Mouse (Mus musculus): ENCODE results near the gene Vps39. TPM values are rescaled to one million over a fixed set of nuclear protein-coding genes. Genes with fewer than 3 reads are reported as not detected.

Gene Vps39
- 62.5 TPM for total RNA-seq (2023)

GRCm38 (mm10) chr2:120352682-120353646 lies at the start of gene Vps39:
Vps39 (minus strand) TSS chr2:120353137.

GRCm38 (mm10) chr2:120313976-120314375 lies 39.0 kb downstream of the Vps39 start, which contains the start of gene Pla2g4f:
Pla2g4f (minus strand) TSS chr2:120314165.

GRCm38 (mm10) chr2:120288995-120289394 lies 63.9 kb downstream of the Vps39 start, which contains the start of gene Pla2g4d:
Pla2g4d (minus strand) TSS chr2:120289197.

Other genes with a start within 250 kb of the Vps39 start
- gene Ehd4, start 198.5 kb downstream of the Vps39 start, total RNA-seq (2023), result 18.3 TPM
- not detected for gene Pla2g4e, start 107.8 kb downstream of the Vps39 start, total RNA-seq (2023)
- not detected for gene Pla2g4d, start 63.9 kb downstream of the Vps39 start, total RNA-seq (2023)
- 0.50 TPM for gene Pla2g4f, start 39.0 kb downstream of the Vps39 start, total RNA-seq (2023)
- 25.3 TPM for gene Ganc, start 50.8 kb upstream of the Vps39 start, total RNA-seq (2023)
- 61.3 TPM for gene Tmem87a, start 51.0 kb upstream of the Vps39 start, total RNA-seq (2023)
- 1.2 TPM for gene Capn3, start 102.9 kb upstream of the Vps39 start, total RNA-seq (2023)
- 65.5 TPM for gene Zfp106, start 210.7 kb upstream of the Vps39 start, total RNA-seq (2023)
- gene Snap23, start 214.5 kb upstream of the Vps39 start, total RNA-seq (2023), result 24.9 TPM

Data from CD4-positive naive resting alpha-beta T cell, adult 57 days (primary cell).